In the genomic region with DNA sequence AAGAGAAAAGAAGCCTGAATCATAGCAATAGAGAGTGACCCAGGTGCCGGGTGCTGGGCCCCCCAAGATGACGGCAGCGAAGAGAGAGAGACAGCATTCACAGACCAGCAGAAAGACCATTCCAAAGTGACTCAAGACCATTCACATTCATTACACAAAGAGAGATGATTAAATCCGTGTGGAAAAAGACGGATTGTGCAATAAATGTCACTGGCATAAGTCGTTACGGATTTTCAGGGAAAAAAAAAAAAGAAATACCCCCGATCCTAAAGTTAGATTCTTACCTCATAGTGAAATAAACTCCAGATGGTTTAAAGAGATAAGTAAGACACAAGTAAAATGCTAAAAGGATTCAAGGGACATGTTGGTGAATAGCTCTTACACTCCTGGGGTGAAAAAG, we compare ENCODE assay signal across 22 mouse cellular contexts.
"Had no signal": no experiment of that assay in that cellular context is flagged by ENCODE, and none has a peak within 500 bp of the region (broad histone marks: within the 10 kb centered on the region; RNA-seq: fewer than 3 reads in every experiment).

No protein-coding gene starts in this region.

- H3K27ac ChIP-seq: kidney, postnatal 0 days; layer of hippocampus, adult 2 months; limb, embryonic 15.5 days; liver, embryonic 12.5 days; liver, embryonic 15.5 days; lung, embryonic 15.5 days; macrophage; midbrain, embryonic 12.5 days; midbrain, embryonic 15.5 days; neural tube, embryonic 12.5 days; neural tube, embryonic 15.5 days; stomach, embryonic 15.5 days had no signal

- H3K4me3 ChIP-seq: layer of hippocampus, adult 2 months; limb, embryonic 15.5 days; liver, embryonic 12.5 days; liver, embryonic 15.5 days; lung, embryonic 15.5 days; midbrain, embryonic 12.5 days; midbrain, embryonic 15.5 days; neural tube, embryonic 12.5 days; neural tube, embryonic 15.5 days; stomach, embryonic 15.5 days had no signal

- H3K9ac ChIP-seq: limb, embryonic 15.5 days; liver, embryonic 12.5 days; liver, embryonic 15.5 days; lung, embryonic 15.5 days; midbrain, embryonic 12.5 days; midbrain, embryonic 15.5 days; neural tube, embryonic 12.5 days; neural tube, embryonic 15.5 days; stomach, embryonic 15.5 days had no signal

- ATAC-seq: liver, embryonic 12.5 days; midbrain, embryonic 15.5 days had no signal

- H3K36me3 ChIP-seq: limb, embryonic 15.5 days; liver, embryonic 12.5 days; liver, embryonic 15.5 days; lung, embryonic 15.5 days; midbrain, embryonic 12.5 days; midbrain, embryonic 15.5 days; neural tube, embryonic 12.5 days; neural tube, embryonic 15.5 days; stomach, embryonic 15.5 days had no signal

- H3K27me3 ChIP-seq: limb, embryonic 15.5 days; liver, embryonic 12.5 days; liver, embryonic 15.5 days; lung, embryonic 15.5 days; midbrain, embryonic 12.5 days; midbrain, embryonic 15.5 days; neural tube, embryonic 12.5 days; neural tube, embryonic 15.5 days; stomach, embryonic 15.5 days had no signal

- DNase-seq: kidney, adult 18-20 months; kidney, postnatal 25 days; layer of hippocampus, adult 9-11 months; lung, adult 18-20 months; lung, postnatal 14 days; right cerebral cortex, adult 18-20 months; right cerebral cortex, postnatal 14 days; right cerebral cortex, postnatal 4 days; spleen, adult 18-20 months; thymus, postnatal 25 days had no signal

- H3K9me3 ChIP-seq: limb, embryonic 15.5 days; liver, embryonic 12.5 days; liver, embryonic 15.5 days; lung, embryonic 15.5 days; midbrain, embryonic 12.5 days; midbrain, embryonic 15.5 days; neural tube, embryonic 12.5 days; neural tube, embryonic 15.5 days; stomach, embryonic 15.5 days had no signal

- H3K4me2 ChIP-seq: limb, embryonic 15.5 days; liver, embryonic 12.5 days; liver, embryonic 15.5 days; lung, embryonic 15.5 days; midbrain, embryonic 12.5 days; midbrain, embryonic 15.5 days; neural tube, embryonic 12.5 days; neural tube, embryonic 15.5 days; stomach, embryonic 15.5 days had no signal

- H3K4me1 ChIP-seq: liver, embryonic 12.5 days; liver, embryonic 15.5 days; midbrain, embryonic 12.5 days; midbrain, embryonic 15.5 days; neural tube, embryonic 12.5 days; neural tube, embryonic 15.5 days; stomach, embryonic 15.5 days had no signal
